Mouse (Mus musculus) forebrain, embryonic 11.5 days (tissue): ENCODE measurements around the gene Grid2ip. TPM values are rescaled to one million over a fixed set of nuclear protein-coding genes. Genes with fewer than 3 reads are reported as not detected.
A peak's percentile ranks its signal among the peaks of the same experiment; 100 is the strongest.
"Not testable (repeated sequence)": the region's sequence is repeated elsewhere in the genome, so short reads cannot be mapped to it uniquely, and the experiment has no call there.

Source experiments
- ATAC-seq: fragments of 200-750 bp; cut with Nextera tagmentation; replicated peaks from 2 replicates; pipeline ENCODE4 v1.8.0; 2017; ENCODE audit warnings: moderate TSS enrichment; ENCODE audit not compliant: low FRiP score
- DNase-seq: peaks from one replicate; pipeline ENCODE4 v3.0.0-alpha.2; 2017; ENCODE audit warnings: low spot score
- H3K27ac ChIP-seq: fragments of 300-500 bp; sonication (generic); 2 replicates; pipeline ENCODE4 v1.5.1; 2014; ENCODE audit warnings: low read depth, low read length
- H3K27me3 ChIP-seq: fragments of 300-500 bp; sonication (generic); 2 replicates; pipeline ENCODE4 v1.6.1; 2014; ENCODE audit warnings: mild to moderate bottlenecking, low read length, mixed read lengths; ENCODE audit not compliant: control insufficient read depth, insufficient read depth
- H3K36me3 ChIP-seq: fragments of 300-500 bp; sonication (generic); 2 replicates; pipeline ENCODE4 v1.6.1; 2014; ENCODE audit warnings: mild to moderate bottlenecking, low read length, moderate library complexity, mixed read lengths; ENCODE audit not compliant: control insufficient read depth, insufficient read depth
- H3K4me1 ChIP-seq: fragments of 300-500 bp; sonication (generic); replicated peaks from 2 replicates; pipeline ENCODE4 v1.6.1; 2014; ENCODE audit warnings: low read length, mixed read lengths; ENCODE audit not compliant: control insufficient read depth, insufficient read depth
- H3K4me2 ChIP-seq: fragments of 300-500 bp; sonication (generic); 2 replicates; pipeline ENCODE4 v1.6.1; 2014; ENCODE audit warnings: low read depth, mild to moderate bottlenecking, low read length, moderate library complexity, mixed read lengths; ENCODE audit not compliant: severe bottlenecking
- H3K4me3 ChIP-seq: fragments of 300-500 bp; sonication (generic); 2 replicates; pipeline ENCODE4 v1.5.1; 2014; ENCODE audit warnings: low read depth, low read length
- H3K9ac ChIP-seq: fragments of 300-500 bp; sonication (generic); 2 replicates; pipeline ENCODE4 v1.6.1; 2014; ENCODE audit warnings: low read length
- H3K9me3 ChIP-seq: fragments of 300-500 bp; sonication (generic); 2 replicates; pipeline ENCODE4 v1.6.1; 2016; ENCODE audit warnings: low read length, mixed read lengths; ENCODE audit not compliant: control insufficient read depth
- WGBS: fragments of 180-500 bp; shearing (Covaris S2); extraction: QIAGEN DNeasy Blood & Tissue Kit; methylation state at CpG from one replicate; pipeline ENCODE4 v1.1.7; 2014; 5-methylcytosine and 5-hydroxymethylcytosine counted together
- polyA plus RNA-seq: library from polyadenylated mRNA; unstranded; fragments of >200 nt; fragmentation: Nextera tagmentation; extraction: Ambion mirVana; gene quantifications from 2 replicates; pipeline ENCODE4 v1.2.1, GENCODE M21; 2014

Grid2ip gene
- polyA plus RNA-seq, 1 experiment from 2014 or later, result 0.31 TPM

DNA sequence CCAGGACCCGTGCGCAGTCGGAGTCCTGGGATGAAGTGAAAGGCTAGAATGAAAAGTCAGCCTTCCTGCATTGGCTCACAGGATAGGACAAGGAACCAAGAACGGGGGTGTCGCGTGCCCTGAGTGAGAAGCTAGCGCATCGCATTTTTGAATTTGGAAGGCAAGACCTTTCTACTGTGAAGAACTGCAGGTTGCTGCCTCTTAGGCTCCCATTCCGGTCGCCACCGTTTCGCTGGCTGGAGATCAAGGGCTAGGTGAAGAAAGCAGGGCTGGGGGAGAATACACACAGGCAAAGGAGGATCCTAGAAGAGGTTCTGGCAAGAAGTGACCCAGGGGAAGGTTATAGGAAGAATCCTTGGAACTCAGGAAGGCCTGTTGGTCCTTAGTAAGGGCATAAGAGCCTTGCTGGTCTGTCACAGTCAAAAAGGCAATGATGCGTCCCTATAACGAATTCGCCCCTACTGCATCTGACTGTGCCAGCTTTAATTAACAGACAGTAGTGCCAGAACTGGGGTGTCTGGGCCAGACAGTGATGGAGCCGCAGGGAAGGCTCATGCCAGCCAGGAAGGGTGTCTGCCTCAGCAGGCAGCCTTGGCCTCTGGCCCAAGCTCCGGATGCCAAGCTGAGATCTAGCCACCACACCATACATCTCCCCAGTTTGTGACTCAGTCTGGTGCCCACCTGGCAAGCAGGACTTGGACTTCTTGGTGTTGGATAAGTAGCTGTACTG lies 13.4 kb downstream of the Grid2ip start:
- H3K27ac ChIP-seq, result no peak overlapping the region
- H3K4me2 ChIP-seq, result no peak overlapping the region; the same call in 1 of the 2 replicates
- no peaks in the 10 kb centered on the region for H3K36me3 ChIP-seq
- DNase-seq, result no peak
- 24% methylated on average over 17 of the region's 17 CpGs for WGBS
- H3K9me3 ChIP-seq, result no peaks in the 10 kb centered on the region
- H3K4me1 ChIP-seq, result peaks cover 7% of the 10 kb centered on the region
- H3K4me3 ChIP-seq, result no peak overlapping the region; the same call in 1 of the 2 replicates
- peaks cover 66% of the 10 kb centered on the region for H3K27me3 ChIP-seq
- ATAC-seq, result no peak
- no peak overlapping the region for H3K9ac ChIP-seq

DNA sequence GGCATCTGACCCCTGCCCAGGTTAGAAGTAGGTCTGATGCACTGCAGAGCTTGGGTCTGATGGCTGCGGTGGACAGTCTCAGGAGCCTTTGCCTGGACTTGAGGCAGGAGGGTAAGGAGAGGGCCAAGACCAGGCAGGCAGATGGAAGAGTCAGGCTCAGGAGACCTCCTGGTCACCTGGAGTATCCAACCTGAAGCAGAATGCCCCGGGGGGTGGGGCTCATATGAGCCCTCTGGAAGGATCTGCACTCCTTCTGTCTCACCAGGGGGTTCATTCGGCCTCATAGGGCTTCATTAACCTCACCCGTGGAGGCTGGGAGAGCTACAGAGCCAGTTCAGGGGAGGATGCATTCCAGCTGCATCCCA lies 14.0 kb downstream of the Grid2ip start:
- Histone ChIP-seq H3K27ac (no peak overlapping the region), H3K27me3 (peaks cover 67% of the 10 kb centered on the region), H3K4me1 (peaks cover 7% of the 10 kb centered on the region), H3K36me3 (no peaks in the 10 kb centered on the region), H3K4me2 (no peak overlapping the region), H3K9me3 (0 out of 2 replicates have a peak, but pooled peaks cover under 1% of the 10 kb centered on the region), H3K9ac (no peak overlapping the region), H3K4me3 (no peak overlapping the region)
- DNase-seq, result no peak
- WGBS, result 42% methylated on average over 4 of the region's 4 CpGs
- ATAC-seq, result no peak

DNA sequence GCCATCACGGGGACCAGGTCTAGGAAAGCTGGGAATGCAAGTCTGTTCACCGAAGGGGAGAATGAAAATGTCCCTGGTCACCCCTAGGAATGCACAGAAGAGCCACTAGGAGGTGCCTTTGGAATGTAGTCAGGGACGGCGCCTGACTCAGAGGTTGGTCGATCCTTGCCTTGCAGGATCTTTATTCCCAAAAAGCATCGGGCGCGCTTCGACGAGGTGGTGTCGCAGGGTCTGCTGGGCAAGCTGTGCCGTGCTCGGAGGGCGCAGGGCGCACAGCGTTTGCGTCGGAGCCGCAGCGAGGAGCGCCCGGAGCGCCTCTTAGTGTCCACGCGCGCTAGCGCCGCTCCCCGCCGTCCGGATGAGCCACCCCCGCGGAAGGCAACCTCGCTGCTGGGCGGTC lies 15.7 kb downstream of the Grid2ip start:
- Histone ChIP-seq H3K9me3 (0 out of 2 replicates have a peak, but pooled peaks cover 3% of the 10 kb centered on the region), H3K4me2 (peak overlapping the region; percentile 41), H3K9ac (no peak overlapping the region), H3K4me1 (peaks cover 7% of the 10 kb centered on the region), H3K27ac (no peak overlapping the region), H3K36me3 (no peaks in the 10 kb centered on the region), H3K4me3 (peak overlapping the region; percentile 24), H3K27me3 (peaks cover 67% of the 10 kb centered on the region)
- no peak for DNase-seq
- no peak for ATAC-seq
- 2% methylated on average over 33 of the region's 35 CpGs for WGBS

DNA sequence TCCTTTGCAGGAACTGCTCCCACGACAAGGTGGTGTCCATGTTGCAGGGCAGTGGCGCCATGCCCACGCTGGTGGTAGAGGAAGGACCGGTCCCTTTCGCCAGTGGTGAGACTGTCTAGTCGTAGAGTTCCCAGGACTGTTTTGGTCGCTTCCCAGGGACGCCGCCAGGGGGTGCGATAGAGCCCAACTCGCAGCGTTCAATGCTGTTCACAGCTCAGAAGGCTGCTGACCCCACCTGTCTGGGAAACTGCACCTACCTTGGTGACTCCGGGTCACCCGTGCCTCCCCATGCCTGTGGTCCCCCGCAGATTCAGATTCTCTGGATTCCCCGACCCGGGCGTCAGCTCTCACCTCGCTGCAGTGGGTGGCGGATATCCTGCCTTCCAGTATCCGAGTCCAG lies 18.1 kb downstream of the Grid2ip start:
- H3K36me3 ChIP-seq, result no peaks in the 10 kb centered on the region
- H3K4me1 ChIP-seq, result peaks cover 5% of the 10 kb centered on the region
- peak; percentile 87 for DNase-seq
- H3K27me3 ChIP-seq, result peaks cover 45% of the 10 kb centered on the region
- H3K9me3 ChIP-seq, result 0 out of 2 replicates have a peak, but pooled peaks cover 3% of the 10 kb centered on the region
- H3K4me3 ChIP-seq, result peak overlapping the region; percentile 15; the same call in 1 of the 2 replicates
- no peak for ATAC-seq
- no peak overlapping the region for H3K27ac ChIP-seq
- H3K9ac ChIP-seq, result no peak overlapping the region
- H3K4me2 ChIP-seq, result peak overlapping the region; percentile 29; the same call in 1 of the 2 replicates
- 11% methylated on average over 21 of the region's 21 CpGs for WGBS

DNA sequence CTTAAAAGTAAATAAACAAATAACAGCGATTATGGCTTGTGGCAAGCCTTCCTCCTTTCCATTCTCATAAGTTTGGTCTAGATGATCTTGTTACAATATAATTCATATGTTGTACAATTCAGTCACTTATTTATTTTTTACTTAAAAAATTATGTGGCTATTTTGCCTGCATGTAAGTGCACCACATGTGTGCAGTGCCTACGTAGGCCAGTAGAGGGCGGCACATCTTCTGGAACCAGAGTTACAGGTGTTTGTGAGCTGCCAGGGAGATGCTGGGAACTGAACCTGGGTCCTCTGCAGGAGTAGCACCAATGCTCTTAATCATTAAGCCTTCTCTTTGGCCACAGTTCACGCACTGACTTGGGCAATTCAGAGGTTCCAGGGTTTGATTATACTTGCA lies 19.0 kb downstream of the Grid2ip start:
- no peaks in the 10 kb centered on the region for H3K36me3 ChIP-seq
- H3K4me1 ChIP-seq, result peaks cover 3% of the 10 kb centered on the region; the same call in 1 of the 2 replicates
- no peak overlapping the region for H3K4me2 ChIP-seq
- peaks cover 36% of the 10 kb centered on the region for H3K27me3 ChIP-seq
- 0 out of 2 replicates have a peak, but pooled peaks cover 3% of the 10 kb centered on the region for H3K9me3 ChIP-seq
- H3K27ac ChIP-seq, result no peak overlapping the region
- 75% methylated on average over 4 of the region's 4 CpGs for WGBS
- H3K4me3 ChIP-seq, result no peak overlapping the region
- DNase-seq, result no peak
- no peak overlapping the region for H3K9ac ChIP-seq
- ATAC-seq, result no peak

DNA sequence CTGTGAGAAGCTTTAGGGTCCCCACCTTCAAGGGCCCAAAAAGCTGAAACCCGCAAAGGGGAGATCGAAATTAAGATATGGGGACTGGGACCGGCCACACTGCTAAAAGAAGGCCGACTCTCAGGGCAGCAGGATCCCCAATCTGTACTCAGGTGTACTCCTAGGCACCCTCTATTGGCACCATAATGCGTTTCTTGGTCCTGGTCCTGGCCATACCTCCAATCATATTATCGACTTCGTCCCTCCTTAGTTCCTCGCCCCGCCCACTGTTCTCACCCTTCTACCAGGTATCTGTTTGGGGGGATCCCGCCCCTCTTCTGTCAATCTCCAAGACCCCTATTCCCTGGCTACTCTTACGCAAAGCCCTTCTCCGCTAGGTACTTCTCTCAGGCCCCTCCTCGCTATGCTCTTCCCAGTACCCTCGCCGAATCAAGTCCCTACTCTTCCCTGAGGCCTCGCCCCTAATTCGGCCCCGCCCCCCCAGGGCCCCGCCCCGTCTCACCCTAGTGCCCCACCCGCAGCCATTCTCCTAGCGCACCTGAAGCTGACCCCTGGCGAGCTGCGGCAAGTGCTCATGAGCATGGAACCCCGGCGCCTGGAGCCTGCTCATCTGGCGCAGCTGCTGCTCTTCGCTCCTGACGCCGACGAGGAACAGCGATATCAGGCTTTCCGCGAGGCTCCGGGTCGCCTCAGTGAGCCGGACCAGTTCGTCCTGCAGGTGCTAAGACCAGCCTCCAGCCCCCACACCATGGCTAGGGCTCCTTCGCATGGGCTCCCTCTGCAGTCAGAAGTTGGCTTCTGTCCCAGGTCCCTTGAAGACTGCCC lies 29.9 kb downstream of the Grid2ip start:
- 10% methylated on average over 39 of the region's 39 CpGs for WGBS
- no peaks in the 10 kb centered on the region for H3K36me3 ChIP-seq
- ATAC-seq (0 out of 2 replicates have a peak, but pooled peaks have one; percentile 49), DNase-seq (peak; percentile 67)
- H3K9me3 ChIP-seq, result no peaks in the 10 kb centered on the region
- H3K4me1 ChIP-seq, result peaks cover 5% of the 10 kb centered on the region; the same call in 1 of the 2 replicates
- H3K4me2 ChIP-seq, result peak overlapping the region; percentile 56
- peaks cover 14% of the 10 kb centered on the region for H3K27me3 ChIP-seq
- peak overlapping the region; percentile 16; the same call in 1 of the 2 replicates for H3K9ac ChIP-seq
- peak overlapping the region; percentile 24 for H3K4me3 ChIP-seq
- H3K27ac ChIP-seq, result no peak overlapping the region

DNA sequence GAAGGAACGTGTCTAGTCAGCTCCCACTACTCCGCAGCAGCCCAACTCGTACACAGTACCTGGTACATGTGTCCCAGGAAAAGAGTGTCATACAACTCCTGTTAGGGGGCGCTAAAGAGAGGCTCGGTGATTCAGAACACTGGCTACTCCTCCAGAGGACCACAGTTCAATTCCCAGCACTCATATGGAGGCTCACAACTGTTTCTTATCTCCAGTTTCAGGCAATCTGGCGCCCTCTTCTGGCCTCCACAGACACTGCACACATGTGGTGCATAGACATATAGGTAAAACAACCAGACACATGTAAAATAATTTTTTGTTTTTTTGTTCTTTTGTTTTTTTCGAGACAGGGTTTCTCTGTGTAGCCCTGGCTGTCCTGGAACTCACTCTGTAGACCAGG lies 37.0 kb downstream of the Grid2ip start:
- H3K9ac ChIP-seq, result no peak overlapping the region
- no peaks in the 10 kb centered on the region for H3K36me3 ChIP-seq
- H3K4me1 ChIP-seq, result no peaks in the 10 kb centered on the region
- no peaks in the 10 kb centered on the region; the same call in 1 of the 2 replicates for H3K9me3 ChIP-seq
- WGBS, result 86% methylated on average over 7 of the region's 7 CpGs
- DNase-seq, result no peak
- no peak overlapping the region for H3K4me3 ChIP-seq
- no peaks in the 10 kb centered on the region for H3K27me3 ChIP-seq
- ATAC-seq, result no peak
- H3K4me2 ChIP-seq, result no peak overlapping the region
- no peak overlapping the region for H3K27ac ChIP-seq

DNA sequence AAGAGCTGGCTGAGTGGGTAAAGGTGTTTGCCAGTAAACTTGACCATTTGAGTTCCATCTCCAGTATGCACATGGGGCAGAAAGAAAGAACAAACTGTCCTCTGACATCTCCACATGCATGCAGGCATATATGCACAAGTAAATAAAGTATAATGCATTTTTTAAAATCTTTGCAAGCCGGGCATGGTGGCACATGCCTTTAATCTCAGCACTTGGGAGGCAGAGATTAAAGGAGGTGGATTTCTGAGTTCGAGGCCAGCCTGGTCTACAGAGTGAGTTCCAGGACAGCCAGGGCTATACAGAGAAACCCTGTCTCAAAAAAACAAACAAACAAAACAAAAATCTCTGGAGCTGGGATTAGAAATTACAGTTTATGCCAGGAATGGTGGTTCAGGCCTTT lies 37.8 kb downstream of the Grid2ip start:
- H3K36me3 ChIP-seq, H3K27ac ChIP-seq, H3K9me3 ChIP-seq, H3K9ac ChIP-seq, H3K27me3 ChIP-seq, ATAC-seq, H3K4me3 ChIP-seq, H3K4me1 ChIP-seq, DNase-seq, H3K4me2 ChIP-seq: not testable (repeated sequence)
- 82% methylated on average over 2 of the region's 2 CpGs for WGBS
